Mouse (Mus musculus) frontal cortex, postnatal 25 days (tissue): Measurements from ENCODE around the gene Ptpn11.

Source experiments
- DNase-seq, 2 experiments: peaks; one replicate each; pipeline ENCODE4 v3.0.0; 2022; ENCODE audit warnings: low spot score in 2 of 2

The Ptpn11 gene

GRCm38 (mm10) chr5:121082605-121083004 lies 108.6 kb downstream of the Ptpn11 start:
- no peak for DNase-seq

- no peak for DNase-seq
Observed at GRCm38 (mm10) chr5:121081754-121082153, 109.4 kb downstream of the Ptpn11 start.
